Mouse (Mus musculus): ENCODE data around the gene Icam4. TPM values are rescaled to one million over a fixed set of nuclear protein-coding genes. Genes with fewer than 3 reads are reported as not detected.

Icam4 gene
- polyA plus RNA-seq (2012; rRNA removed; ENCODE audit: low replicate concordance) = 0.14 and 0.83 TPM in 2 replicates

DNA sequence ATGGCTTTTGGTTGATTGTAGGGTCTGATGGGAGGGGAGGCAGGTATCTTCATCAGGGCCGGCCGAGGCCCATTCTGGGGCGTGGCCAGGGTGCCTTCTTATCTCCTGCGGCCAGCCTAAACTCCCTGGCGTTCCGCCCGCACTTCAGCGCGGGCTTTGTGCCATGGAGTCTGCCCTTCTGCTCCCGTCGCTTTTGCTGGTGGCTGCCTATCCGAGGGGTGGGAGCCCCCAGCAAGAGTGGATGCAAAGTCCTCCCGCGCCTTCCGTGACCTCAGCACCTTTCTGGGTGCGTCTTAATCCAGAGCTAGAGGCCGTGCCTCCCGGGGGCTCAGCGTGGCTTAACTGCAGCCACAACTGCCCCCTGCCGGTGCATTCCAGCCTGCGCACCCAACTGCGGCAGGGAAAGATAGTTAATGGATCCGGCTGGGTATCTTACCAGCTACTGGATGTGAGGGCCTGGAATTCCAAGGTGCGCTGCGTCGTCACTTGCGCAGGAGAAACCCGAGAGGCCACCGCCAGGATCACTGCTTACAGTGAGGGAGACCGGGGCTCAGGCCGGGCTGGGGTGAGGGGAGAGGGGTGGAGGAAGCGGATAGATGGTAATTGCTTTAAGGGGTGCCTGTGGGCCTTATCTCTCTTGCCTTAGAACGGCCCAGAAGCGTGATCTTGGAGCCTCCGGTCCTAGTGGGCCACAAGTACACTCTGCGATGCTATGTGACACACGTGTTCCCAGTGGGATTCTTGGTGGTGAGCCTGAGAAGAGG lies at the start of gene Icam4:
Gene Icam4 (plus strand): TSS at position 83 of the 764 bp plus-strand sequence.

DNA sequence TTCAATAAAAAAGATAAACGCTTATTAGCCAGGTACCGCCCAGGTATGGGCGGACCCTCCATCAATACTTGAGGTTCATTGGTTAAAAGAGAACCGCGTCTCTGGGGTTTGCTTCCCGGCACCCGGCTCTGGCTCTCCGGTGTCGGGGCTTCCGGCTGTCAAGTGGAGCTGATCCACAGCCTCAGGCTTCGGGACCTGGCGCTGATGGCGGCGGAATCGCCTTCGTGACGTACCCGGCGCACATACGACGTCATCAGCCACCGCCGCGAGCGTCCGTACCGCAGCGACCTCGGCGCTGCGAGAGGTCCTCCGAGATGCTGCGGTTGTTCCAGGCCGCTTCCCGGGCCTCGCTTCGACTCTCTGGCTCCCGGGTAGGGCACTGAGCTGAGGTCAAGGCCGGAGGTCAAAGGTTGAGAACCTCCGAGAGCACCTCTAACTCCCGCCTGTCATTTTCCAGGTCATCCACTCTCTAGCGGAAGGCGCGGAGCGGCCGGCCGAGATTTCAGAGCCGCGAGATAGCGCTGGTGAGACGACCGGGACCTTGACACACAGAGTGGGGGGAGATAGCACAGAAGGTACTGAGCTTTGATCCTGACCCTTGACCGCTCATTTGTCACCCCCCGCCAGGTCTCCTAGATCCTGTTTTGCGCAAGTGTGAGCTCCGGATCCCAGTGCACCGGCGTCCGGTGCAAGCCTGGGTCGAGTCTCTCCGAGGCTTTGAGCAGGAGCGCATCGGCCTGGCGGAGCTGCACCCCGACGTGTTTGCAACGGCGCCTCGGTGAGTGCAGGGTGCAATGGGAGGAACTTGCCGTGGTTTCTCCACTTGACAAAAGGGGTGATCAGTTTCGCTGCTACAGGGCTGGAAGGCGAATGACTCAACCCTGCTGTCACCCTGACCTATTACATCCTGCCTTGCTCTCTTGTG lies 26.3 kb upstream of the Icam4 start, which contains the start of gene Mrpl4:
Gene Mrpl4 (plus strand): TSS at position 112 of the 925 bp plus-strand sequence.

DNA sequence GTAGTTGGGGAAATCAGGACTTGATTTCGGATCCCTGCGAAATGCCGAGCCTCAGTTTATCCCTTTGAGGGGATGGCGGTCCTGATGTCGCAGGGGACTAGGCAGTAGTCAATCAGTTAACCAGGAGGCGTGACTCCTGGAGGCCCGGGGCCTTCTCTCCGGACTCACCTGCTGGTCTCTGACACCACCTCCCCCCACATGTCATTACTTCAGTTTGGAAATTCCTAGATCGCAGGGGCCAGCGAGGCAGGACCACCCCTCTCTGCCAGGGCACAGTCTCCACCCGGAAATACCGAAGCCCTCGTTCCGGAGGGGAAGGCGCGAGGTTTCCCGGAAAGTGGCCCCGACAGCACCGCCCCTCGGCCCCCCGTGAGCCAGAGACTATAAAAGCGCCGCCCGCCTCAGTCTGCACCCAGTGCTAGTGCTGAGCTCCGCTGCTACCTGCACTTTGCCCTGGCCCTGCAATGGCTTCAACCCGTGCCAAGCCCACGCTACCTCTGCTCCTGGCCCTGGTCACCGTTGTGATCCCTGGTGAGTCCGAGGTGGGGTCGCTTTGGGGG lies 13.5 kb upstream of the Icam4 start, which contains the start of gene Icam1:
Gene Icam1 (plus strand): TSS at position 415 of the 560 bp plus-strand sequence.

DNA sequence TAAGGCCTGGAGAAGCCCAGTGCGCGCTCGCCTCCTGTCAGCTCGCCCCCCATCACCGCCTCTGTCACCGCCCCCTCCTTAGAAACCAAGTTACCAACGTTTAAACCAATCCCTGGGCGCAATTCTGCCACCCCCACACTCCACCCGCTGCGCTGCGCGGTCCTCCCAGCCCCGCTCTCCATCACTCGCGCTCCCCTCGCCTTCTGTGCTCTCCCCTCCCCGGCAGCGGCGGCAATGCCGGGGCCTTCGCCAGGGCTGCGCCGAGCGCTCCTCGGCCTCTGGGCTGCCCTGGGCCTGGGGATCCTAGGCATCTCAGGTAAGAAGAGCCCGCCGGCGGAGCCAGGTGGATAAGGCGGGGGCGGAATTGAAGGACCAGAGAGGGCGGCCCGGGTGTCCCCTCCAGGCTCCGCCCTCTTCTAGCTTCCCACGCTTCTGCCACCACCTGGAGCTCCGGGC lies 2.8 kb downstream of the Icam4 start, which contains the start of gene Icam5:
Gene Icam5 (plus strand): TSS at position 178 of the 456 bp plus-strand sequence.

DNA sequence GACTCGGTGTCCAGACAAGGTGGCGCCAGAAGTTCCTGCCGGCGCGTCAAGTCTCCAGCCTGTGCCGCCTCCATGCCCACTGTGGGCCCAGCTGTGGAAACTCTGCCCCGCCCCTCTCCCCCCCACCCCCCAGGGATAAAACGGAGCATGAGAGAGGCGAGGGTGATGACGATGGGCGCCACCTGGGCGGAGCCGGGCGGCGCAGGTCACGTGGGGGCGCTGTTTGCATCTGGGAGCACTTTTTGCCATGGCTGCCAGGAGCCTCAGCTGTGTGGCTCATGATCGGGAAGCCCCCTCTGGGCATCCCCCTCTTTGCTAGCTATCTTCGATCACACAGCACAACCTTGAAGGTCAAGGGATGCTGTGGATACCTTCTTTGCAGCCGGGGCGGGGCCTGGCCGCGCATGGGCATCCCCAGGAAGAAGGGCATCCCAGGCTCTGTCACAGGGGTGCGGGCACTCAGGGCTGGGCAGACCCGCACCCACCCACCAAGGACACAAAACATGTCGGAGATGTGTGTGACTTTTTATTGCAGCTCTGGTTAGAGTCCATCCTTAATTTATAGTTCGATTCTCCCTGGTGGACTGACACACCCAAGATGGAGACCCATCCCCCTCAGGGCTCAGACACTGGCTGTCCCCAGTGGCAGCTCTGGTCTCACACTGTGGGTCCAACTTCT lies 38.0 kb downstream of the Icam4 start, which contains the start of gene Zglp1:
Gene Zglp1 (minus strand): TSS at position 88 of the 679 bp plus-strand sequence.

DNA sequence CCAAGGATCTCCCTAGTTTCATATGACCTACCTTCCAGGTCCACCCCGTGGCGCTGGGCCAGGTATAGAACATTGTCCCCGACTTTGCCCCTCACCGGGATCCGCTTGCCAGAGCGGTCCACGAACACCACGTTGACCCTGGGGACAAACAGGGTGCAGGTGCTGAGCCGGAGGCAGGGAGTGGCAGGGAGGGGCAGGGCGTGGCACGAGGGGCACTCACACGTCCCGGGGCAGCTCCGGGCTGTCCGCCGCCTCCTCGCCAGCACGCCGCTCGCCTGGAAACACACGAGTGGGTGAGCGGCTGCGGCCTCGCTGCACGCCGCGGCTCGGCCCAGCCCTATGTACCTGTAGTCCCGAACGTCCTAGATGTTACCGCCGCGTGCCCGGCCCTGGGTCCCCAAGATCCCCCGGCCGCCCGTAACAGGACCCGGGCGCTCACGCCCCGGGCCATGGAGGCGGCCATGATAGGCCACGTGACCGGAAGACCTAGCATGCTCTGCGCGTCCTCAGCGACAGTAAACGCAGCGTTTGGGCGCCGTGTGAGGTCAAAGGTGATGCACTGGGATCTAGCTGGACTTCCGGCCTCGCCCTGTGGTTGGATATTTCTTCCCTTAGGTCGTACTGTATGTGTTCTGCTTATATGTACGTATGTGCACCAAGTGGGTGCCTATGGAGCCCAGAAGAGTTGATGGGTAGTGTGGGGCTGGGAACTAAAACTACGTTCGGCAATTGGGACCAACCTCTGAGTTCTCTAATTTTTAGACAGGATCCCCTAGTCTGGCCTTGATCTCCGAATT lies 44.1 kb downstream of the Icam4 start, which contains the start of the genes Gm49373 and Fdx1l:
Gene Gm49373 (minus strand): TSS at position 53 of the 797 bp plus-strand sequence.
Gene Fdx1l (minus strand): TSS at position 571 of the 797 bp plus-strand sequence.

Other genes starting within 250 kb of the Icam4 start
- 3.6 and 4.2 TPM in 2 replicates for gene Col5a3, start 214.3 kb upstream of the Icam4 start, polyA plus RNA-seq (2012; rRNA removed; ENCODE audit: low replicate concordance)
- not detected in 2 replicates for gene Rdh8, start 210.9 kb upstream of the Icam4 start, polyA plus RNA-seq (2012; rRNA removed; ENCODE audit: low replicate concordance)
- 30.5 and 45.4 TPM in 2 replicates for gene A230050P20Rik, start 160.7 kb upstream of the Icam4 start, polyA plus RNA-seq (2012; rRNA removed; ENCODE audit: low replicate concordance)
- 5.3 and 7.1 TPM in 2 replicates for gene Angptl6, start 149.6 kb upstream of the Icam4 start, polyA plus RNA-seq (2012; rRNA removed; ENCODE audit: low replicate concordance)
- 42.0 and 95.8 TPM in 2 replicates for gene Ppan, start 141.2 kb upstream of the Icam4 start, polyA plus RNA-seq (2012; rRNA removed; ENCODE audit: low replicate concordance)
- gene Eif3g, start 130.8 kb upstream of the Icam4 start, polyA plus RNA-seq (2012; rRNA removed; ENCODE audit: low replicate concordance) = 85.5 and 104 TPM in 2 replicates
- gene Dnmt1, start 69.5 kb upstream of the Icam4 start, polyA plus RNA-seq (2012; rRNA removed; ENCODE audit: low replicate concordance) = 18.2 and 20.2 TPM in 2 replicates
- gene S1pr2, start 52.6 kb upstream of the Icam4 start, polyA plus RNA-seq (2012; rRNA removed; ENCODE audit: low replicate concordance) = 1.6 and 2.6 TPM in 2 replicates
- gene Mrpl4, start 26.6 kb upstream of the Icam4 start, polyA plus RNA-seq (2012; rRNA removed; ENCODE audit: low replicate concordance) = 130 and 187 TPM in 2 replicates
- 6.5 TPM in 2 replicates for gene Icam1, start 13.4 kb upstream of the Icam4 start, polyA plus RNA-seq (2012; rRNA removed; ENCODE audit: low replicate concordance)
- 0.13 TPM in 2 replicates for gene Icam5, start 2.7 kb downstream of the Icam4 start, polyA plus RNA-seq (2012; rRNA removed; ENCODE audit: low replicate concordance)
- 0.25 and 0.50 TPM in 2 replicates for gene Zglp1, start 37.7 kb downstream of the Icam4 start, polyA plus RNA-seq (2012; rRNA removed; ENCODE audit: low replicate concordance)
- 0.15 and 0.40 TPM in 2 replicates for gene Gm49373, start 43.7 kb downstream of the Icam4 start, polyA plus RNA-seq (2012; rRNA removed; ENCODE audit: low replicate concordance)
- 29.2 and 69.8 TPM in 2 replicates for gene Fdx1l, start 44.2 kb downstream of the Icam4 start, polyA plus RNA-seq (2012; rRNA removed; ENCODE audit: low replicate concordance)
- gene Gm38431, start 62.6 kb downstream of the Icam4 start, polyA plus RNA-seq (2012; rRNA removed; ENCODE audit: low replicate concordance) = 13.2 and 24.6 TPM in 2 replicates
- 70.5 and 116 TPM in 2 replicates for gene Raver1, start 62.6 kb downstream of the Icam4 start, polyA plus RNA-seq (2012; rRNA removed; ENCODE audit: low replicate concordance)
- gene Tyk2, start 101.9 kb downstream of the Icam4 start, polyA plus RNA-seq (2012; rRNA removed; ENCODE audit: low replicate concordance) = 21.7 and 25.1 TPM in 2 replicates
- gene Cdc37, start 120.6 kb downstream of the Icam4 start, polyA plus RNA-seq (2012; rRNA removed; ENCODE audit: low replicate concordance) = 16.3 and 27.9 TPM in 2 replicates
- 2.9 and 4.7 TPM in 2 replicates for gene Pde4a, start 136.3 kb downstream of the Icam4 start, polyA plus RNA-seq (2012; rRNA removed; ENCODE audit: low replicate concordance)
- gene Keap1, start 210.0 kb downstream of the Icam4 start, polyA plus RNA-seq (2012; rRNA removed; ENCODE audit: low replicate concordance) = 68.3 and 85.9 TPM in 2 replicates
- 0.13 and 0.16 TPM in 2 replicates for gene S1pr5, start 219.1 kb downstream of the Icam4 start, polyA plus RNA-seq (2012; rRNA removed; ENCODE audit: low replicate concordance)
- 75.4 and 213 TPM in 2 replicates for gene Atg4d, start 235.9 kb downstream of the Icam4 start, polyA plus RNA-seq (2012; rRNA removed; ENCODE audit: low replicate concordance)